ENCODE assay signal across 8 mouse cellular contexts in genomic region chr14:60414691-60415090, GRCm38 (mm10). TPM values are rescaled to one million over a fixed set of nuclear protein-coding genes. Genes with fewer than 3 reads are reported as not detected.
DNase-seq lines count a peak whose midpoint lies in the region; ATAC-seq and TF ChIP-seq lines count a peak whose summit lies in the region.
"Had no signal": no experiment of that assay in that cellular context is flagged by ENCODE, and none has a peak within 500 bp of the region (broad histone marks: within the 10 kb centered on the region; RNA-seq: fewer than 3 reads in every experiment).

No protein-coding gene starts in this region.

- H3K4me1 ChIP-seq in forebrain, postnatal 0 days (ENCODE audit: insufficient read depth) = peaks cover 30% of the 10 kb centered on the region

- no peaks in the 10 kb centered on the region for H3K9me3 ChIP-seq in forebrain, postnatal 0 days (ENCODE audit: low read length)
- H3K9me3 ChIP-seq: heart, embryonic 15.5 days had no signal

- intact Hi-C loops in heart, postnatal 14 days (cut with DNase I) = no loop called here

- peak; percentile 16 for DNase-seq in ovary, postnatal 36 days (ENCODE audit: low spot score)
- no peak for DNase-seq in ovary, adult 18-20 months (ENCODE audit: low spot score)
- DNase-seq in forebrain, postnatal 0 days = peak; percentile 94
- DNase-seq in left cerebral cortex, adult 9 months (ENCODE audit: low spot score in 2 of 2) = peak; percentile 52 to 85
- peak; percentile 92 for DNase-seq in right cerebral cortex, postnatal 14 days
- DNase-seq in heart, postnatal 14 days = no peak
- no peak for DNase-seq in adrenal gland, adult 18-20 months (ENCODE audit: low spot score in 2 of 2)

- TF ChIP-seq CTCF in forebrain, postnatal 0 days (IDR thresholded peaks at IDR 0.05; ENCODE audit: low read depth) = no peak

- H3K27ac ChIP-seq in forebrain, postnatal 0 days (ENCODE audit: low read depth, low read length) = peak overlapping the region; percentile 82
- H3K27ac ChIP-seq: heart, embryonic 15.5 days had no signal

- ATAC-seq in forebrain, postnatal 0 days = peak; percentile 75

- no peak overlapping the region for H3K4me3 ChIP-seq in forebrain, postnatal 0 days (ENCODE audit: low read depth, low read length)
- H3K4me3 ChIP-seq: heart, embryonic 15.5 days had no signal

- peak overlapping the region; percentile 2; the same call in 1 of the 2 replicates for H3K4me2 ChIP-seq in forebrain, postnatal 0 days (ENCODE audit: low read depth)
- H3K4me2 ChIP-seq: heart, embryonic 15.5 days had no signal

- H3K9ac ChIP-seq in forebrain, postnatal 0 days = no peak overlapping the region
- H3K9ac ChIP-seq: heart, embryonic 15.5 days had no signal

- H3K36me3 ChIP-seq in forebrain, postnatal 0 days (ENCODE audit: insufficient read depth) = no peaks in the 10 kb centered on the region
- H3K36me3 ChIP-seq: heart, embryonic 15.5 days had no signal

- H3K27me3 ChIP-seq in forebrain, postnatal 0 days (ENCODE audit: insufficient read depth, low read length) = no peaks in the 10 kb centered on the region
- H3K27me3 ChIP-seq: heart, embryonic 15.5 days had no signal

- 14% methylated on average over 8 of the region's 8 CpGs for WGBS in forebrain, postnatal 0 days

RNA-seq across cellular contexts. Expression of gene Amer2, which starts 41.6 kb away (rescaled TPM):
- 31.6 and 42.2 TPM in 2 replicates for total RNA-seq in forebrain, postnatal 0 days (2014; rRNA removed)
- polyA plus RNA-seq in forebrain, postnatal 0 days (2015; fragmentation: Nextera tagmentation; extraction: Ambion mirVana) = 14.4 and 28.7 TPM in 2 replicates
- not detected for total RNA-seq in heart, postnatal 14 days (2021)
- 1 to 10 TPM; 3.0 to 3.3 TPM for total RNA-seq in adrenal gland, adult 18-20 months (2021)

Comparison
In these comparisons a context has a peak if more than half of its experiments do, and no peak if none do; other contexts are left out.
1. DNase-seq: peak in ovary, postnatal 36 days (single experiment), forebrain, postnatal 0 days (single experiment), left cerebral cortex, adult 9 months (2 of 2) and right cerebral cortex, postnatal 14 days (single experiment); none in ovary, adult 18-20 months (single experiment), heart, postnatal 14 days (0 of 2) and adrenal gland, adult 18-20 months (0 of 2).